ENCODE assay signal across 24 mouse cellular contexts in genomic region chr11:43518086-43518485, GRCm38 (mm10). TPM values are rescaled to one million over a fixed set of nuclear protein-coding genes. Genes with fewer than 3 reads are reported as not detected.
DNase-seq lines count a peak whose midpoint lies in the region; ATAC-seq and TF ChIP-seq lines count a peak whose summit lies in the region.
"Had no signal": no experiment of that assay in that cellular context is flagged by ENCODE, and none has a peak within 500 bp of the region (broad histone marks: within the 10 kb centered on the region; RNA-seq: fewer than 3 reads in every experiment).

No protein-coding gene starts in this region.

- no peak overlapping the region for H3K4me3 ChIP-seq in layer of hippocampus, adult 2 months
- H3K4me3 ChIP-seq in E14TG2a.4 (replicated peaks; ENCODE audit: low read length) = no peak overlapping the region
- H3K4me3 ChIP-seq: heart, embryonic 12.5 days; hindbrain, embryonic 15.5 days; limb, embryonic 15.5 days; lung, embryonic 15.5 days; neural tube, embryonic 13.5 days had no signal

- DNase-seq in cerebellum, postnatal 14 days = peak; percentile 70
- no peak for DNase-seq in cerebellum, adult 11-12 months
- DNase-seq in layer of hippocampus, adult 2 months (ENCODE audit: low spot score in 2 of 2) = no peak
- DNase-seq in layer of hippocampus, adult 8-10 months (ENCODE audit: low spot score in 2 of 2) = no peak
- DNase-seq in Patski (ENCODE audit: low read depth, low spot score) = no peak
- DNase-seq in kidney, adult 11 months = no peak
- DNase-seq: adrenal gland, postnatal 14 days; gastrocnemius, postnatal 36 days; heart, adult 18-20 months; kidney, adult 9 months; kidney, postnatal 10 days; lung, postnatal 36 days had no signal

- no peaks in the 10 kb centered on the region for H3K36me3 ChIP-seq in E14TG2a.4 (ENCODE audit: insufficient read depth, low read length)
- H3K36me3 ChIP-seq: heart, embryonic 12.5 days; hindbrain, embryonic 15.5 days; limb, embryonic 15.5 days; lung, embryonic 15.5 days; neural tube, embryonic 13.5 days had no signal

- peaks cover 28% of the 10 kb centered on the region for H3K4me1 ChIP-seq in E14TG2a.4 (replicated peaks; ENCODE audit: low read depth, low read length)
- H3K4me1 ChIP-seq: heart, embryonic 12.5 days; hindbrain, embryonic 15.5 days; limb, embryonic 15.5 days; lung, embryonic 15.5 days; neural tube, embryonic 13.5 days had no signal

- in situ Hi-C loops in Patski (cut with MboI; ENCODE audit: low pct_unique_long_range_greater_than_20kb) = no loop called here

- H3K9me3 ChIP-seq in E14TG2a.4 (ENCODE audit: low read length) = no peaks in the 10 kb centered on the region
- H3K9me3 ChIP-seq: heart, embryonic 12.5 days; hindbrain, embryonic 15.5 days; limb, embryonic 15.5 days; lung, embryonic 15.5 days; neural tube, embryonic 13.5 days had no signal

- POLR2A ChIA-PET in Patski (lab: Charles Lee) = no interaction called here

- TF ChIP-seq CTCF in layer of hippocampus, adult 2 months (conservative IDR thresholded peaks at IDR 0.05) = peak; percentile 60
- peak; percentile 78 for TF ChIP-seq CTCF in E14TG2a.4 (conservative IDR thresholded peaks at IDR 0.05; ENCODE audit: low read length)
- TF ChIP-seq CTCF in Patski (IDR thresholded peaks at IDR 0.05) = peak; percentile 32

- ATAC-seq in Patski = no peak
- ATAC-seq in erythroid progenitor cell, adult 5-6 weeks (replicated peaks; ENCODE audit: low FRiP score, poor library complexity, severe bottlenecking) = no peak
- ATAC-seq: CD4-positive, CD25-positive, alpha-beta regulatory T cell, adult 4 months; forebrain, embryonic 14.5 days had no signal

- H3K27ac ChIP-seq in layer of hippocampus, adult 2 months = no peak overlapping the region
- H3K27ac ChIP-seq: hindbrain, embryonic 15.5 days; limb, embryonic 15.5 days; liver, embryonic 14.5 days; lung, embryonic 15.5 days; neural tube, embryonic 13.5 days had no signal

- CTCF ChIA-PET in Patski (lab: Charles Lee) = interaction anchor here (1.3 kb wide), 1 partner anchor 166 kb away, joined by 3 read pairs; no protein-coding TSS in a partner anchor

- H3K27me3 ChIP-seq in E14TG2a.4 (ENCODE audit: insufficient read depth, low read length) (peaks cover 22% of the 10 kb centered on the region), Patski (no peaks in the 10 kb centered on the region)
- H3K27me3 ChIP-seq: heart, embryonic 12.5 days; hindbrain, embryonic 15.5 days; limb, embryonic 15.5 days; lung, embryonic 15.5 days; neural tube, embryonic 13.5 days had no signal

RNA-seq across cellular contexts. Expression of gene Ccnjl, which starts 10.5 kb away (rescaled TPM):
- total RNA-seq in layer of hippocampus, adult 2 months (2021) = 10 to 100 TPM; 10.8 to 15.5 TPM
- 10 to 100 TPM in 1 of 4 experiments, 1 to 10 TPM in 3; 7.5 to 10.4 (median 8.8) TPM for total RNA-seq in layer of hippocampus, adult 8-10 months (2022)
- polyA plus RNA-seq in Patski (2021) = 17.8 TPM
- not detected in 2 replicates for total RNA-seq in erythroid progenitor cell, adult 5-6 weeks (2015; ENCODE audit: low replicate concordance)
- total RNA-seq in erythroid progenitor cell, adult 5-6 weeks (2017; ENCODE audit: low replicate concordance) = not detected in 2 replicates
- total RNA-seq: megakaryocyte, adult 5-6 weeks had no signal

RNA-seq across cellular contexts. Expression of gene C1qtnf2, which starts 44.0 kb away (rescaled TPM):
- total RNA-seq in layer of hippocampus, adult 2 months (2021) = 1 to 10 TPM; 1.3 to 1.4 TPM
- 1 to 10 TPM; 1.1 to 3.0 (median 2.1) TPM for total RNA-seq in layer of hippocampus, adult 8-10 months (2022)
- not detected for polyA plus RNA-seq in Patski (2021)
- total RNA-seq in erythroid progenitor cell, adult 5-6 weeks (2015; ENCODE audit: low replicate concordance) = not detected in 2 replicates
- total RNA-seq in erythroid progenitor cell, adult 5-6 weeks (2017; ENCODE audit: low replicate concordance) = not detected in 2 replicates
- total RNA-seq: hematopoietic stem cell, adult 5-6 weeks; megakaryocyte, adult 5-6 weeks had no signal
- polyA plus RNA-seq: CD4-positive, CD25-positive, alpha-beta regulatory T cell, adult 4 months had no signal

Comparison
In these comparisons a context has a peak if more than half of its experiments do, and no peak if none do; other contexts are left out.
1. DNase-seq: peak in cerebellum, postnatal 14 days (2 of 2); none in cerebellum, adult 11-12 months (single experiment), layer of hippocampus, adult 2 months (0 of 2), layer of hippocampus, adult 8-10 months (0 of 2), Patski (single experiment) and kidney, adult 11 months (single experiment).
2. RNA of gene Ccnjl, which starts 10.5 kb away (total RNA-seq): 10.8 to 15.5 TPM in layer of hippocampus, adult 2 months and 7.5 to 10.4 TPM in layer of hippocampus, adult 8-10 months; not detected in erythroid progenitor cell, adult 5-6 weeks; every median in the first group is over 4 times any median in the second.
3. Peak in every context shown above with its lines, with median percentiles within 50 percentile points of each other: CTCF ChIP-seq.